Mouse (Mus musculus) adrenal gland (tissue): Measurements from ENCODE around the gene Got1.

Source experiments
- intact Hi-C: fragments of 180-260 bp; cut with DNase I; formaldehyde crosslinking; loops from one replicate; pipeline ENCODE4 v1.15.1; 2025
- long read RNA-seq, 2 experiments: library from polyadenylated mRNA; unstranded; transcript quantifications; one replicate each; pipeline ENCODE4 v2.0.0; 2020; ENCODE audit warnings: borderline replicate concordance in 1 of 2; ENCODE audit not compliant: insufficient replicate concordance in 1 of 2

The Got1 gene
- long read RNA-seq, experiment 1, transcript Got1-201 (9 exons, 2,058 nt), result major isoform, 236 of 264 reads
- long read RNA-seq, experiment 1, partial matches to known transcripts, result 9 of 264 reads
- long read RNA-seq, experiment 1, other reads (novel, unspliced or antisense), result 18 of 264 reads
- long read RNA-seq, experiment 2, transcript Got1-201 (9 exons, 2,058 nt), result major isoform, 291 of 333 reads
- long read RNA-seq, experiment 2, partial matches to known transcripts, result 23 of 333 reads
- long read RNA-seq, experiment 2, other reads (novel, unspliced or antisense), result 19 of 333 reads

DNA sequence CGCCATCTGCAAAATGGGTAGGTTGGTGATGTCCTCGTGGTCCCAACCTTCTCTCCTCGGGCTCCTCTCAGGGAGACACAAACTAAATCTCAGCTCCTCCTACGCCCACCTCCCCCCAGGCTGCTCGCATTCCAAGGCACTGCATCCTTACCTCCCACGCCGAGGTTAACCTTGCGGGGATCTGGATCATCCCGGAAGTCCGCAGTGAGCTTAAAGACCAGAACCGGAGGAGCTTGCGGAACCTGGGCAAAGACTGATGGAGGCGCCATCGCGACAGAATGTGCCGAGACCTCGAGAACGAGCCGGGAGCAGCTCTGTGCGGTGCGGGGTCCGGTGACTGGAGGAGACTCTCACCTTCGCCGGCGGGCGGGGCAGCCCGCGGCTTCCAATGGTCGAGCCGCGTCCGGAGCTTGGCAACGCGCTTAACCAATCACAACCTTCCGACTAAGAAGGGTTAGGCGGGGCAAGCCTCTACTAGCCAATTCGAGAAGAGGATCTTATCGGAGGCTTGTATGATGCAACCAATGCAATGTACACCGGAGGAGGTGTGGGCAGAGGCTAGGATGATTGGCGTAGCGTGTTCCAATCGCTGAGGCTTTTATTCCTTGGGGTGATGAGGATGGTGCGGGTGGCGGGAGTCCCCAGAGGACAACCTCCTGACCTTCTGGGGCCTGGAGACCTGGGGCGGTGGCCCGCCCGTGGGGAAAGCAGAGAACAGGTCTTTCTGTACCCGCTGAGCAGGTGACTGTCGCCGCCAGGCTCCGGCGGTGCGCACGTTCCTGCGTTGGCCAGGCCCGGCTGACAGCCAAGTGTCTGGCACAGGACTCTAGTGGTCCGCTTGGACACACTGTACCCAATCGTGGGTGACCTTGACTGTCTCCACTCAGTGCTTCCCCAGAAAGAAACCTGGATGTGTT lies at the start of gene Got1:
Gene Got1 (minus strand): TSS at position 419 of the 917 bp plus-strand sequence.
- intact Hi-C loops, result loop anchor here (10.0 kb wide), 1 partner anchor 230 kb away; the partner anchor contains the start of genes Cox15 and Cutc

GRCm38 (mm10) chr19:43570831-43571790 lies 46.7 kb upstream of the Got1 start:
- intact Hi-C loops, result loop anchor here (2.0 to 5.0 kb wide), 2 partner anchors 39 to 54 kb away; no protein-coding TSS in a partner anchor

GRCm38 (mm10) chr19:43569133-43569532 lies 44.7 kb upstream of the Got1 start:
- intact Hi-C loops, result no loop called here

- intact Hi-C loops, result no loop called here
These were observed 43.9 kb upstream of the Got1 start for GRCm38 (mm10) chr19:43568298-43568697.

GRCm38 (mm10) chr19:43563166-43563565 lies 38.8 kb upstream of the Got1 start:
- intact Hi-C loops, result no loop called here

GRCm38 (mm10) chr19:43561841-43562240 lies 37.4 kb upstream of the Got1 start:
- intact Hi-C loops, result no loop called here

GRCm38 (mm10) chr19:43560244-43560643 lies 35.8 kb upstream of the Got1 start:
- intact Hi-C loops, result no loop called here

GRCm38 (mm10) chr19:43551493-43551890 lies 27.1 kb upstream of the Got1 start:
- intact Hi-C loops, result no loop called here

GRCm38 (mm10) chr19:43550706-43551492 lies 26.5 kb upstream of the Got1 start:
- intact Hi-C loops, result no loop called here

DNA sequence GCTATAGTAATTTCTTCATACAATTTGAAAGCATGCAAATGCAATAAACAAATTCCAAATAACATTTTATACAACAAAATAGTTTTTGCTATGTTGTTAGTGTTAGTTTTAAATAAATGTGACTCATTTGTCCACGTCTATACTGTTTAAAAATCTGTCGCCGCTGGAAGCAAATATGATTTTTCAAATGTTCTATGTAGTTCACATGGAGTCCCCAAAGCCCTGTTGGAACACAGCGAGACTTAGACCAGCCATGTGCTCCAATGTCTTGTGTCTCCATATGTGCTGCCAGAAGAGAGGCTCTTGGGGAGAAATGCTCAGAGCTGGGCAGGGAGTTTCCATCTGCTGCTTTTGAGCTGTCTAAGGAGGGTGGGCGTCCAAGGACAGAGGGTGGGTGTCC lies 23.7 kb upstream of the Got1 start:
- intact Hi-C loops, result no loop called here

DNA sequence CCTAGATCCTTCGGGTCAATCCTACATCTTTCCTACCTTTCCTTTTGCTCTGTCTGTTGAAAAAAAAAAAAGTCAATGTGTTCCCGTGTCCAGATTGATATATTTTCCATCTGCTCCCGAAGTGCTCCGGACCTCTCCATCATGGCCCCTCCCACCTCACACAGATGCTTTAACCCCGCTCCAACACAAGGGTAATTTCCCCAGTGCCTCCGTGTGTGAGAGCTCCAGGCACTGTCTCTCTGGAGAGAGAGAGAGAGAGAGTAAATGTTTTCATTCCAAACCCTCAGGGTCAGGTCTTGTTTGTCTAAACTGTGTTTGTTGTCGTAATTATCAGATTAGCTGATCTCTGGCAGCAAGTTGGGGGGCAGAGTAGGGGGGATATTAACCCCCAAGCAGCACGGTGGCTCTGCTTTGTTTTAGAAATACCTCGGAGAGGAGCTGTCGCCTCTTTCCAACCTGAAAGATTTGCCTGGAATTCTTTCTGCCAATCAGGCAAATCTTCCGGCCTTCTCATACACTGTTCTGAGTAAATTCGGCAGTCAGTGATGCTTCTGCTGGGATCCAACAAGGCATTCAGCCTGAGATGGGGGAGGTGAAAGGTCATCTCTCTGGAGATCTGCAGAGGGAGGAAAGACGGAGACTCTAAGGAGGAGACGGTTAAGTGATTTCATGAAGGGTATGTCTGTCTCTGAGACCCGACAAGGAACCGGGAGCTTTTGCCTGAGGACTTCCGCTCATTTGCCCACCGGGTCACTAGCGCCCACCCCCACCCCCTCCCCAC lies 22.1 kb upstream of the Got1 start:
- intact Hi-C loops, result no loop called here

DNA sequence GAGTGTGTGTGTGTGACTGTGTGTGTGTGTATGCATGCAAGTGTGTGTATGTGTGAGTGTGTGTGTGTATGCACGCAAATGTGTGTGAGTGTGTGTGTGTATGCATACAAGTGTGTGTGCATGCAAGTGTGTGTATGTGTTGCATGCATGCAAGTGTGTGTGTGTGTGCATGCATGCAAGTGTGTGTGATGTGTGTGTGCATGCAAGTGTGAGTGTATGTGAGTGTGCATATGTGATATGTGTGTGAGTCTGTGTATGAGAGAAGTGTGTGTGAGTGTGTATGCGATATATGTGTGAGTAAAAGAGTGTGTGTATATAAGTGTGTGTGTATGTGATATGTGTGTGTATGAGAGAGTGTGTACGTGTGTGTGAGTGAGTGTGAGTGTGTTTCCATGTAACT lies 11.0 kb upstream of the Got1 start:
- intact Hi-C loops, result no loop called here

GRCm38 (mm10) chr19:43530921-43531320 lies 6.5 kb upstream of the Got1 start:
- intact Hi-C loops, result loop anchor here (2.0 to 5.0 kb wide), 3 partner anchors 34 to 94 kb away; no protein-coding TSS in a partner anchor

DNA sequence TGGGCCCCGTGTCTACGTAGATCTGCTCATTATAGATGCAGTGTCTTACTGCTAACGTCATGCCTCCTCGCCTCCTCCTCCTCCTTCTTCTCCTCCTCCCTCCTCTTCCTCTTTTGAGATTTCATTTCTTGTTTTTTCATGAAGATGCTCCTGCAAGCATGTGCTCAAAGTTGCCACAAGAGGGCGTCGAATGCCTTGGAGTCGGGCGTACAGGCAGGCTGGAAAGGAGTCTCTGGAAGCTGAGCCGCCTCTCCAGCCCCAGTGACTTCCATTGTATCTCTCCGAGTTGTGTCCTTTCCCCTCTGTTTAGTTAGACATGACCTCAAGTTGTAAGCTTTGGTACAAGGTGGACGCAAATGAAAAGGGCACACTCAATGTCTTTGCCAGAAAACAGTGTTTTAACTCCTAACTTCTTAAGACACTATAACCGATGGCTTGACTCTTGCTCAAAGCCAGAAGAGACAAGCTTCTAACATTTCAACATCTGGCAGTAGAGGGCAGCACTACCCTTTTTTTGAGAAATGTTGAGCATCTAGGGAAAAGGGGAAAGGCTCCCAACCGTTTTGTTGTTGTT lies 5.9 kb upstream of the Got1 start:
- intact Hi-C loops, result loop anchor here (2.0 to 5.0 kb wide), 3 partner anchors 33 to 95 kb away; no protein-coding TSS in a partner anchor

DNA sequence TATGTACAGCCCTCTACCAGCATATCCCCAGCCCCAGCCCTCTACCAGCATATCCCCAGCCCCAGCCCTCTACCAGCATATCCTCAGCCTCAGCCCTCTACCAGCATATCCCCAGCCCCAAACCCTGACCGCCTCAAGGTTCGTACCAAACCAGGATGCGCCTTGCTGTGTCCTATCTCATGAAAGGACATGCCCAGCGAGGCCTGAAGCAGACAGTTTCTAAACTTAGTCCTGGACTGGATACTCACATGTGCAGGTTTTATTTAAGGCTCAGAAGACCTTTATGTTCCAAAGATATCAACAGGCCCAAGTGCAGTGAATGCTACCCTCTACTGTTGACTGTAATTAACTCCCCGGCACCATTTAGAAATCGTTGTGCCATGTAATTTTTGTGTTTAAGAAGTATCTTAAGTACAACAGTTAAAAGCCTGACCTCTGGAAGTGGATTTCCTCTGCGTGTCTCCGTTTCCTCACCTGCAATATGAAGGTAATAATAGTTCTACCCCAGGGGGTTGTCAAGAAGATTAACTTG lies 3.7 kb upstream of the Got1 start:
- intact Hi-C loops, result loop anchor here (10.0 kb wide), 1 partner anchor 227 kb away; the partner anchor contains the start of genes Cox15 and Cutc

GRCm38 (mm10) chr19:43527131-43527530 lies 2.7 kb upstream of the Got1 start:
- intact Hi-C loops, result loop anchor here (10.0 kb wide), 1 partner anchor 228 kb away; the partner anchor contains the start of genes Cox15 and Cutc

- intact Hi-C loops, result loop anchor here (10.0 kb wide), 1 partner anchor 229 kb away; the partner anchor contains the start of genes Cox15 and Cutc
These were observed 1.6 kb upstream of the Got1 start for GRCm38 (mm10) chr19:43526025-43526424.

DNA sequence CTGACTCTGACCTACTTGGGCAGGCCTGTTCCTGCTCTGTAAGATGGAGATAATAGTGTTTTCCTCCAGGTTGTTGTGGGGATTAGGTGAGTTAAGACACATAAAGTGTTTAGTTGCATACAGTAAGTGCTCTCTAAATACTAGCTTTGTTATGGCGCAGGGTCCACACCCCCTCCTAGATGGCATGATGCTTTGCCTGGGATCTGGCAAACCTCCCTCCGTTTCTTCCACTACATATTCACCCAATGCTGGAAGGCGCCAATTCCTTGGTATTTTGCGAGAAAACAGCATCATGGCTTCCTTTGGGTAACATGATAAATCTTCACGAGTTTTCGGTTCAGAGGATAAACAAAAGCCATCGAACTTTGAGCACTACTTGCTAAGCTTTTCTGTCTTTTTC lies 1.2 kb upstream of the Got1 start:
- intact Hi-C loops, result loop anchor here (10.0 kb wide), 1 partner anchor 229 kb away; the partner anchor contains the start of genes Cox15 and Cutc
